ENCODE assay signal across 10 mouse cellular contexts in the genomic region with DNA sequence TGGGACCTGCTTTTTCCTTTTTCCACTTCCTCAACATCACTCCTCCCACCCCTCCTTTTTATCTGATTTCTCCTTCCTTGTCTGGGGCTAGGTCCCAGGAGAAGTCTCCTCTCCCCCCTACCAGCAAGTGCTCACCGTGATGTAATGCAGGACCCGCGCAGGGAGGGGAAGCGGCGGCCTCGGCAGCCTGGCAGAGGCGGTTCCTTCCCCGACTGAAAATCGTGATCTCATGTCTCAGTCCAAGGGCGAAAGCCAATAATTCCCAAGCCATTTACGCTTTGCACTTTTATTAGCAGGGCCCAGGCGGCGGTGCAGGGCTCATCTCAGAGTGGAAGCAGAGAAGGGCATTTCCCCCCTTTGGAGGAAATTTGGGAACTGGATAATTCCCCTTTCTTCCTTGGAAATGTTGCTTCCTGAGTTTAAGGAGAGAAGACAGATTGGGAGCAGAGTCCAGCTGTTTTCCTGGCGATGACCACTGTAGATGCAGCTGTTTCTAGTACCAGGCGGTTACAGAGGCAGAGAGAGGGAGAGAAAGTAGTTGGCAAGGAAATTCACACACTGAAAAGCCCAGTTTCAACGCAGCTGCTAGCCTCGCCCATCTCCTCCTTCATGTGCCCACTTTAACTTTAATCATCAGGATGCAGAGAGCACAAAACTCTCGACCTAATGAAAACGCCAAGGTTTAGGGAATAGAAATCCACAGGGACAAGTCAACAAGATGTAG. TPM values are rescaled to one million over a fixed set of nuclear protein-coding genes. Genes with fewer than 3 reads are reported as not detected.
DNase-seq lines count a peak whose midpoint lies in the region; ATAC-seq lines count a peak whose summit lies in the region.
"Had no signal": no experiment of that assay in that cellular context is flagged by ENCODE, and none has a peak within 500 bp of the region (broad histone marks: within the 10 kb centered on the region; RNA-seq: fewer than 3 reads in every experiment).

No protein-coding gene starts in this region.

- H3K27ac ChIP-seq in lung, embryonic 15.5 days = no peak overlapping the region
- H3K27ac ChIP-seq in embryonic facial prominence, embryonic 14.5 days (replicated peaks; ENCODE audit: low read depth, low read length) = no peak overlapping the region
- H3K27ac ChIP-seq in limb, embryonic 10.5 days = no peak overlapping the region
- no peak overlapping the region for H3K27ac ChIP-seq in liver, embryonic 11.5 days (ENCODE audit: low read depth, low read length)

- WGBS in lung, embryonic 15.5 days = under 1% methylated on average over 19 of the region's 19 CpGs
- whole genome bisulfite sequencing in embryonic facial prominence, embryonic 14.5 days = 3% methylated on average over 19 of the region's 19 CpGs
- WGBS in limb, embryonic 10.5 days = 2% methylated on average over 19 of the region's 19 CpGs
- 3% methylated on average over 19 of the region's 19 CpGs for WGBS in liver, embryonic 11.5 days

- H3K9ac ChIP-seq in lung, embryonic 15.5 days = no peak overlapping the region
- H3K9ac ChIP-seq in embryonic facial prominence, embryonic 14.5 days (ENCODE audit: low read depth, low read length) = peak overlapping the region; percentile 79
- no peak overlapping the region for H3K9ac ChIP-seq in liver, embryonic 11.5 days (ENCODE audit: low read depth, low read length)

- peak overlapping the region; percentile 58 for H3K4me3 ChIP-seq in lung, embryonic 15.5 days
- H3K4me3 ChIP-seq in embryonic facial prominence, embryonic 14.5 days (ENCODE audit: low read depth, low read length) = peak overlapping the region; percentile 69
- peak overlapping the region; percentile 66 for H3K4me3 ChIP-seq in limb, embryonic 10.5 days
- no peak overlapping the region for H3K4me3 ChIP-seq in liver, embryonic 11.5 days (ENCODE audit: low read depth, low read length)
- H3K4me3 ChIP-seq: erythroblast, embryonic 14.5 days had no signal

- no peak for ATAC-seq in lung, embryonic 15.5 days (ENCODE audit: borderline replicate concordance, extremely low read depth, low FRiP score, low TSS enrichment)
- peak; percentile 8; the same call in 1 of the 2 replicates for ATAC-seq in embryonic facial prominence, embryonic 14.5 days (ENCODE audit: low read depth)
- no peak for ATAC-seq in liver, embryonic 11.5 days (replicated peaks; ENCODE audit: low FRiP score)

- no peaks in the 10 kb centered on the region for H3K9me3 ChIP-seq in lung, embryonic 15.5 days
- H3K9me3 ChIP-seq in embryonic facial prominence, embryonic 14.5 days (ENCODE audit: control insufficient read depth, low read length) = no peaks in the 10 kb centered on the region
- H3K9me3 ChIP-seq in limb, embryonic 10.5 days (replicated peaks) = no peaks in the 10 kb centered on the region
- H3K9me3 ChIP-seq in liver, embryonic 11.5 days (ENCODE audit: control insufficient read depth, low read length) = no peaks in the 10 kb centered on the region

- peaks cover 29% of the 10 kb centered on the region for H3K4me1 ChIP-seq in lung, embryonic 15.5 days
- H3K4me1 ChIP-seq in embryonic facial prominence, embryonic 14.5 days (ENCODE audit: control insufficient read depth, insufficient read depth, low read length) = peaks cover 9% of the 10 kb centered on the region; the same call in 1 of the 2 replicates
- peaks cover 26% of the 10 kb centered on the region for H3K4me1 ChIP-seq in limb, embryonic 10.5 days
- H3K4me1 ChIP-seq in liver, embryonic 11.5 days (replicated peaks; ENCODE audit: control insufficient read depth, insufficient read depth, low read length) = no peaks in the 10 kb centered on the region; the same call in 1 of the 2 replicates

- no peaks in the 10 kb centered on the region for H3K36me3 ChIP-seq in lung, embryonic 15.5 days
- H3K36me3 ChIP-seq in embryonic facial prominence, embryonic 14.5 days (ENCODE audit: control insufficient read depth, insufficient read depth, low read length) = no peaks in the 10 kb centered on the region
- no peaks in the 10 kb centered on the region for H3K36me3 ChIP-seq in limb, embryonic 10.5 days
- no peaks in the 10 kb centered on the region for H3K36me3 ChIP-seq in liver, embryonic 11.5 days (ENCODE audit: control insufficient read depth, insufficient read depth, low read length)

- H3K27me3 ChIP-seq in lung, embryonic 15.5 days = peaks cover 87% of the 10 kb centered on the region
- H3K27me3 ChIP-seq in embryonic facial prominence, embryonic 14.5 days (replicated peaks; ENCODE audit: control insufficient read depth, insufficient read depth, low read length) = peaks cover 68% of the 10 kb centered on the region
- peaks cover 92% of the 10 kb centered on the region for H3K27me3 ChIP-seq in limb, embryonic 10.5 days (ENCODE audit: low read depth, poor library complexity, severe bottlenecking)
- peaks cover 77% of the 10 kb centered on the region for H3K27me3 ChIP-seq in liver, embryonic 11.5 days (replicated peaks; ENCODE audit: control insufficient read depth, insufficient read depth, low read length)

- peak overlapping the region; percentile 98 for H3K4me2 ChIP-seq in lung, embryonic 15.5 days
- H3K4me2 ChIP-seq in embryonic facial prominence, embryonic 14.5 days (ENCODE audit: low read depth, low read length) = peak overlapping the region; percentile 93
- H3K4me2 ChIP-seq in liver, embryonic 11.5 days = no peak overlapping the region; the same call in 1 of the 2 replicates

- no peak for DNase-seq in lung, postnatal 36 days
- DNase-seq in embryonic facial prominence, embryonic 14.5 days (ENCODE audit: low spot score) = no peak
- DNase-seq in limb, embryonic 10.5 days (ENCODE audit: low spot score) = no peak
- DNase-seq in retina, postnatal 1 day = peak; percentile 45
- DNase-seq in liver, embryonic 11.5 days (ENCODE audit: low spot score) = no peak
- no peak for DNase-seq in urinary bladder, postnatal 14 days (ENCODE audit: low spot score)
- no peak for DNase-seq in layer of hippocampus, adult 18-20 months (ENCODE audit: low spot score in 2 of 2)
- DNase-seq: thymus, postnatal 4 days had no signal

RNA-seq across cellular contexts. Expression of gene Pax3, which starts 21.3 kb away (rescaled TPM):
- 0.04 and 0.06 TPM in 2 replicates for polyA plus RNA-seq in lung, embryonic 15.5 days (2015; fragmentation: Nextera tagmentation; extraction: Ambion mirVana)
- polyA plus RNA-seq in embryonic facial prominence, embryonic 14.5 days (2014; fragmentation: Nextera tagmentation; extraction: Ambion mirVana) = 9.4 and 12.4 TPM in 2 replicates
- polyA plus RNA-seq in limb, embryonic 10.5 days (2016; fragmentation: Nextera tagmentation; extraction: Ambion mirVana) = 11.5 and 12.6 TPM in 2 replicates
- polyA plus RNA-seq in liver, embryonic 11.5 days (2014; fragmentation: Nextera tagmentation; extraction: Ambion mirVana) = 0.44 and 0.55 TPM in 2 replicates
- total RNA-seq in layer of hippocampus, adult 18-20 months (2021) = not detected
- polyA plus RNA-seq: erythroblast, embryonic 14.5 days had no signal
